Mouse (Mus musculus): ENCODE results near the gene Gm2888.
"Not testable (repeated sequence)": the region's sequence is repeated elsewhere in the genome, so short reads cannot be mapped to it uniquely, and the experiment has no call there.

Gene Gm2888

GRCm38 (mm10) chr14:3029702-3030101 lies at the start of gene Gm2888:
Gm2888 (plus strand) TSS chr14:3030002.
- not testable (repeated sequence) for DNase-seq (ENCODE audit: low spot score in 2 of 2)

DNA sequence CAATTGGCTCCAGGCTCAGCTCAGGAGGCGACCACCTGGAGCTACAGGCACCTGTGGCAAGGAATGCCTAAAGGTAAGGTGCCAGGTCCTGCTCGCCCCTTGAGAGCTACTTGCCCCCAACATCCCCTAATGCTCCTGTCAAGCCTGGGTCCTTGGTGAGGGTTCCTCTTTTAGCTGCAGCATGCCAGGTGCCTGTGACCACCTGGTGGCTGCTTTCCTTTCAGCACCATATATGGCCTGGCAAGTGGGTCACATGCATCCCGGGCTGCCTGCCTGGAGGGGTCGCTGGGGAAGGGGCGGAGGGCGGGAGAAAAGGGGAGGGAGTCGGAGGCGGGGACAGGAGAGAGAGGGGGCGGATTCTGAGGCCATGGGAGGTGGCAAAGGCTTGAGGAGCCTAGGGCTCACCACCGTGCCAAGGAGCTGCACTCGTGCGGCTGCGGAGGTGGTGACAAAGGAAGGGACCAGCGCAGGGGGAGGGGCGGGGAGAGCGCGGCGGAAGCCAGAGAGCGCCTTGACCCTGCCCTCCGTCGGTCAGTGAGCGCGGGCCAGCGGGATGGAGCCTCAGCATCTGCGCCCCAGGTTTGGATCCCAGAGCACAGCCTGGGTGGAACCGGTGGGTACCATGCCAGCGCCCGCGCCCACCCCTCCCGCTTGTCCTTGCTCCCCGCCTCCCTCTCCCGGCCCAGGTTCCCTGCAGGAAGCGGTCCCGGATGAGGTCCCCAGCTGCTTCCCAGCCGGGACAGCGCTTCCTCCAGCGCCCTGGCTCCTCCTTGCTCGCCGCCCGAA lies 19.1 kb downstream of the Gm2888 start, which contains the start of gene Gm2897:
TSS of gene Gm2897 (plus strand) at position 559 of the 786 bp plus-strand sequence.
- peak in 1 of 2 experiments; percentile 8 for DNase-seq (ENCODE audit: low spot score in 2 of 2)

- DNase-seq (ENCODE audit: low spot score in 2 of 2) = peak; percentile 3 to 6
These were observed 19.7 kb downstream of the Gm2888 start for GRCm38 (mm10) chr14:3049513-3049800.

- DNase-seq (ENCODE audit: low spot score in 2 of 2) = peak in 1 of 2 experiments; percentile 6
These were observed 20.3 kb downstream of the Gm2888 start for GRCm38 (mm10) chr14:3050087-3050486.

Data from frontal cortex, postnatal 10 days (tissue).